Mouse (Mus musculus): Measurements from ENCODE around the gene Hspa1l.

- TF ChIP-seq CTCF (IDR thresholded peaks at IDR 0.05; ENCODE audit: borderline replicate concordance, insufficient read depth, low read depth, low read length) (no peak), POLR2A (IDR thresholded peaks at IDR 0.05; ENCODE audit: borderline replicate concordance, insufficient read depth, low read length) (peak; percentile 44; the same call in 1 of the 2 replicates)
Observed at GRCm38 (mm10) chr17:35016376-35016775, 43.9 kb downstream of the Hspa1l start, which contains the start of gene Vwa7.
